Mouse (Mus musculus) lung, postnatal 0 days (tissue): ENCODE data around the gene Wdr35. TPM values are rescaled to one million over a fixed set of nuclear protein-coding genes. Genes with fewer than 3 reads are reported as not detected.

Experiments
- ATAC-seq: fragments of 200-750 bp; cut with Nextera tagmentation; 2 replicates; pipeline ENCODE4 v1.8.0; 2017; ENCODE audit warnings: moderate library complexity
- DNase-seq: peaks from one replicate; pipeline ENCODE4 v3.0.0-alpha.2; 2016; ENCODE audit warnings: low spot score
- H3K27ac ChIP-seq: fragments of 300-500 bp; sonication (generic); 2 replicates; pipeline ENCODE4 v1.5.1; 2014; ENCODE audit warnings: antibody characterized with exemption, mild to moderate bottlenecking, low read length, mixed read lengths
- H3K27me3 ChIP-seq: fragments of 300-500 bp; sonication (generic); replicated peaks from 2 replicates; pipeline ENCODE4 v1.6.1; 2014; ENCODE audit warnings: low read length, mixed read lengths; ENCODE audit not compliant: insufficient read depth
- H3K36me3 ChIP-seq: fragments of 300-500 bp; sonication (generic); 2 replicates; pipeline ENCODE4 v1.6.1; 2014; ENCODE audit warnings: low read length, mixed read lengths; ENCODE audit not compliant: insufficient read depth
- H3K4me1 ChIP-seq: fragments of 300-500 bp; sonication (generic); 2 replicates; pipeline ENCODE4 v1.6.1; 2014; ENCODE audit warnings: antibody characterized with exemption, low read depth, low read length, mixed read lengths; ENCODE audit not compliant: insufficient read depth
- H3K4me2 ChIP-seq: fragments of 300-500 bp; sonication (generic); replicated peaks from 2 replicates; pipeline ENCODE4 v1.6.1; 2014; ENCODE audit warnings: low read depth, mild to moderate bottlenecking, low read length, moderate library complexity, mixed read lengths
- H3K4me3 ChIP-seq: fragments of 300-500 bp; sonication (generic); 2 replicates; pipeline ENCODE4 v1.5.1; 2014; ENCODE audit warnings: low read depth, low read length
- H3K9ac ChIP-seq: fragments of 300-500 bp; sonication (generic); replicated peaks from 2 replicates; pipeline ENCODE4 v1.6.1; 2014; ENCODE audit warnings: low read depth, mild to moderate bottlenecking
- H3K9me3 ChIP-seq: fragments of 300-500 bp; sonication (generic); 2 replicates; pipeline ENCODE4 v1.6.1; 2016; ENCODE audit warnings: low read length, mixed read lengths
- CTCF ChIP-seq: IDR thresholded peaks from 2 replicates; pipeline ENCODE4 v1.5.1; 2016; ENCODE audit warnings: antibody characterized with exemption, mild to moderate bottlenecking
- EP300 ChIP-seq: IDR thresholded peaks from 2 replicates; pipeline ENCODE4 v1.6.1; 2016; ENCODE audit warnings: antibody characterized with exemption, mild to moderate bottlenecking, control low read depth
- WGBS: fragments of 180-500 bp; shearing (Covaris S2); extraction: QIAGEN DNeasy Blood & Tissue Kit; methylation state at CpG from one replicate; pipeline ENCODE4 v1.1.7; 2014; 5-methylcytosine and 5-hydroxymethylcytosine counted together
- polyA plus RNA-seq: library from polyadenylated mRNA; unstranded; fragments of >200 nt; fragmentation: Nextera tagmentation; extraction: Ambion mirVana; gene quantifications from 2 replicates; pipeline ENCODE4 v1.2.1, GENCODE M21; 2015

Gene Wdr35
- polyA plus RNA-seq, 1 experiment from 2014 or later, result 7.6 TPM

GRCm38 (mm10) chr12:9040686-9041085 lies 67.0 kb downstream of the Wdr35 start:
- DNase-seq (no peak), ATAC-seq (no peak)
- Histone ChIP-seq H3K27me3 (no peaks in the 10 kb centered on the region), H3K9me3 (no peaks in the 10 kb centered on the region), H3K9ac (no peak overlapping the region), H3K4me3 (no peak overlapping the region), H3K4me2 (no peak overlapping the region), H3K27ac (no peak overlapping the region), H3K4me1 (no peaks in the 10 kb centered on the region), H3K36me3 (0 out of 2 replicates have a peak, but pooled peaks cover 4% of the 10 kb centered on the region)
- no peak for TF ChIP-seq CTCF
- no peak for TF ChIP-seq EP300
- WGBS, result 79% methylated on average over 7 of the region's 7 CpGs

DNA sequence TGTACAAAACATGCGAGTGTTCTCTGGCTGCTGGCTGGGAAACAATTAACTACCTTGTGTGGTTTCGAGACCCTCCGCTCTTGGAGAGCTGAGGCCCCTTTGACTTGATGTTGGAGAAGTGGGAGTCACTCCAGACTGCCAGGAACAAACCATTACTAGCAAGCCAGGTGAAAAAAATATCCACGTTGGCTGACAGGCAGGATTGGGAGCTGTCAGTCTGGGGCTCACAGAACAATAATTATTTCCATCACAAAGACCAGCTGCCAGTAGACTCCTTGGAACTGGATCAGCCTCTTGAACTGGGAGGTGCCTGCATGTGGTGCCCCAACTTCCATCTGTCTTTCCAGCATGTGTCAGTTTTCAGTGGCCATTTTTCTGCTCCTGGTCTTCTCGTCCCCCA lies 68.6 kb downstream of the Wdr35 start:
- no peak for DNase-seq
- H3K27me3 ChIP-seq, result no peaks in the 10 kb centered on the region
- no peaks in the 10 kb centered on the region for H3K9me3 ChIP-seq
- WGBS, result 81% methylated on average over 5 of the region's 5 CpGs
- no peak for ATAC-seq
- no peak overlapping the region for H3K4me3 ChIP-seq
- TF ChIP-seq EP300, result no peak
- 0 out of 2 replicates have a peak, but pooled peaks cover 4% of the 10 kb centered on the region for H3K36me3 ChIP-seq
- H3K27ac ChIP-seq, result no peak overlapping the region
- H3K9ac ChIP-seq, result no peak overlapping the region
- H3K4me2 ChIP-seq, result no peak overlapping the region
- no peaks in the 10 kb centered on the region for H3K4me1 ChIP-seq

DNA sequence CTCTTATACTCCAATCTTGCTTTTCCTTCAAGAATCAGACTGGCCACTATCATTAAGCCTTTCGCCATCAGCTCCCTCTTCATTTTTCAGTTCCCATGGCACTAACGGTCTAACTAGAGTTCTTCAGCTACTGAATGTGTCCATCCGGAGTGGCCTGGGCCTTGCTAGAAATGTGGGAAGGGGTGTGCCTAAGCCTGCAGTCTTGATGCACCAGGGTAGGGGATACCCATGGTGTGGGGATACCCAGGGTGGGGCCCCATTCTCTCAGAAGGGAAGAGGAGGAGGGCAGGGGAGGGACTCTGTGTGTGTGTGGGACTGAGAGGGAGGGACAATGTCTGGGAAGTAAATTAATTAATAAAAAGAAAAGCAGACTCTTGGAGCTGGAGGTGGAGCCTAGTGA lies 69.1 kb downstream of the Wdr35 start:
- no peak overlapping the region for H3K9ac ChIP-seq
- no peaks in the 10 kb centered on the region for H3K27me3 ChIP-seq
- no peak for DNase-seq
- no peak overlapping the region for H3K4me3 ChIP-seq
- H3K27ac ChIP-seq, result no peak overlapping the region
- no peak overlapping the region for H3K4me2 ChIP-seq
- ATAC-seq, result no peak
- 0 out of 2 replicates have a peak, but pooled peaks cover 4% of the 10 kb centered on the region for H3K36me3 ChIP-seq
- TF ChIP-seq CTCF, result no peak
- TF ChIP-seq EP300, result no peak
- 77% methylated on average over 3 of the region's 3 CpGs for WGBS
- H3K9me3 ChIP-seq, result no peaks in the 10 kb centered on the region
- H3K4me1 ChIP-seq, result no peaks in the 10 kb centered on the region

DNA sequence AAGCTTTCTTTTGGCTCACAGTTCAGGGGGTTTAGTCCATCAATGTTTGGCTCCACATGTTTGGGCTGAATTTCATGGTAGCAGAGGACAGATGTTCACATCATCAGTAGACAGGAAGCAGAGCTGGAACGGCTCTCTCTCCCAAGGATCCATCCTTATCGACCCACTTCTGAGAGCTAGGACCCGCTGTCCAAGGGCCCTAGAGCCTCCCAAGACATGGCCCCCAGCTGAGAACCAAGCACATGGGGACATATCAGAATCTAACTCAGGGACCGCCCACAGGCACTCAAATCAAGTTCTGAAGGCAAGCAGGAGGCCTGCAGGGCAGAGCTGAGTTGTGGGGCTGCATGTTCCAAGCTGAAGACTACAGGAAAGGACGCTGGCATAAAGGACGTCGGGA lies 71.0 kb downstream of the Wdr35 start:
- no peaks in the 10 kb centered on the region for H3K27me3 ChIP-seq
- no peaks in the 10 kb centered on the region for H3K9me3 ChIP-seq
- TF ChIP-seq CTCF, result no peak
- no peak for TF ChIP-seq EP300
- DNase-seq (no peak), ATAC-seq (no peak)
- no peaks in the 10 kb centered on the region for H3K4me1 ChIP-seq
- no peak overlapping the region for H3K9ac ChIP-seq
- 92% methylated on average over 7 of the region's 7 CpGs for WGBS
- no peak overlapping the region for H3K4me3 ChIP-seq
- H3K36me3 ChIP-seq, result 0 out of 2 replicates have a peak, but pooled peaks cover 4% of the 10 kb centered on the region
- no peak overlapping the region for H3K4me2 ChIP-seq
- no peak overlapping the region for H3K27ac ChIP-seq

GRCm38 (mm10) chr12:9046674-9047073 lies 73.0 kb downstream of the Wdr35 start:
- no peak overlapping the region for H3K4me2 ChIP-seq
- TF ChIP-seq EP300 (no peak), CTCF (no peak)
- H3K27me3 ChIP-seq, result no peaks in the 10 kb centered on the region
- ATAC-seq, result no peak
- WGBS, result 78% methylated on average over 4 of the region's 4 CpGs
- no peaks in the 10 kb centered on the region for H3K9me3 ChIP-seq
- no peak overlapping the region for H3K9ac ChIP-seq
- H3K27ac ChIP-seq, result no peak overlapping the region
- no peak for DNase-seq
- no peaks in the 10 kb centered on the region for H3K4me1 ChIP-seq
- H3K4me3 ChIP-seq, result no peak overlapping the region
- H3K36me3 ChIP-seq, result 0 out of 2 replicates have a peak, but pooled peaks cover 4% of the 10 kb centered on the region

DNA sequence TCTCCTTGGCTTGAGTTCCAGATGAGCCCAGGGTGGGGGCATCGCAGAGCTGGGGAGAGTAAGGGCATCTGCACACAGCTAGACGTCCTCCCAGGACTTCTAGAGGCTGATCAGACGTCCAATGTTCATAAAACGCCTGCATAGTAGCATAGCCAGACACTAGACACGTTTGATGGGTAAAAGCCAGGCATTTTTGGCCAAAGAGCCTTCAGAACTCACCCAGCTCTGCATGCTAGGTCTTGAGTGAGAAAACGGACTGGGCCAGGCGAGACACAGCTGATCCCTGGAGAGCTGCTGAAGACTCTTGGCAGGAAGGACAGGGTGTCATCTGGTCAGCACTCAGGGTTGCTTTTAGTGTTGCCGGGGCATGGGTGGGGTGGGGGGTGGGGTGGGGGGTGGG lies 74.4 kb downstream of the Wdr35 start:
- Histone ChIP-seq H3K27ac (no peak overlapping the region), H3K4me3 (no peak overlapping the region), H3K36me3 (no peaks in the 10 kb centered on the region), H3K4me1 (no peaks in the 10 kb centered on the region), H3K27me3 (no peaks in the 10 kb centered on the region), H3K9me3 (no peaks in the 10 kb centered on the region), H3K4me2 (no peak overlapping the region), H3K9ac (no peak overlapping the region)
- no peak for TF ChIP-seq CTCF
- TF ChIP-seq EP300, result no peak
- 45% methylated on average over 8 of the region's 8 CpGs for WGBS
- ATAC-seq, result no peak
- no peak for DNase-seq

GRCm38 (mm10) chr12:9050824-9051223 lies 77.1 kb downstream of the Wdr35 start:
- Histone ChIP-seq H3K9ac (no peak overlapping the region), H3K36me3 (no peaks in the 10 kb centered on the region), H3K4me2 (no peak overlapping the region), H3K27me3 (no peaks in the 10 kb centered on the region), H3K4me1 (no peaks in the 10 kb centered on the region), H3K4me3 (no peak overlapping the region), H3K9me3 (no peaks in the 10 kb centered on the region), H3K27ac (no peak overlapping the region)
- WGBS, result 24% methylated on average over 6 of the region's 6 CpGs
- DNase-seq (no peak), ATAC-seq (no peak)
- TF ChIP-seq CTCF, result no peak
- TF ChIP-seq EP300, result no peak
